In genomic region chr7:115217712-115218111, GRCm38 (mm10) we compare ENCODE assay signal across 12 mouse cellular contexts.
A peak's percentile ranks its signal among the peaks of the same experiment; 100 is the strongest.
DNase-seq lines count a peak whose midpoint lies in the region; ATAC-seq lines count a peak whose summit lies in the region.
"Had no signal": no experiment of that assay in that cellular context is flagged by ENCODE, and none has a peak within 500 bp of the region (broad histone marks: within the 10 kb centered on the region; RNA-seq: fewer than 3 reads in every experiment).

No protein-coding gene starts in this region.

- H3K27me3 ChIP-seq in forebrain, embryonic 10.5 days (ENCODE audit: poor library complexity, severe bottlenecking), result peaks cover 42% of the 10 kb centered on the region
- H3K27me3 ChIP-seq in forebrain, embryonic 15.5 days, result peaks cover 21% of the 10 kb centered on the region
- H3K27me3 ChIP-seq in heart, embryonic 12.5 days (replicated peaks), result no peaks in the 10 kb centered on the region
- peaks cover 12% of the 10 kb centered on the region; the same call in 1 of the 2 replicates for H3K27me3 ChIP-seq in midbrain, embryonic 12.5 days
- no peaks in the 10 kb centered on the region for H3K27me3 ChIP-seq in midbrain, embryonic 14.5 days (ENCODE audit: control insufficient read depth, insufficient read depth, low read length)
- H3K27me3 ChIP-seq: limb, embryonic 15.5 days had no signal

- WGBS in forebrain, embryonic 10.5 days, result 38% methylated on average over 6 of the region's 6 CpGs
- WGBS in forebrain, embryonic 15.5 days, result 37% methylated on average over 6 of the region's 6 CpGs
- WGBS in heart, embryonic 12.5 days, result 43% methylated on average over 6 of the region's 6 CpGs
- WGBS in midbrain, embryonic 12.5 days, result 37% methylated on average over 6 of the region's 6 CpGs
- WGBS in midbrain, embryonic 14.5 days, result 34% methylated on average over 6 of the region's 6 CpGs

- ATAC-seq in forebrain, embryonic 15.5 days (replicated peaks), result no peak
- ATAC-seq in heart, embryonic 12.5 days (ENCODE audit: insufficient number of reproducible peaks, low FRiP score), result no peak
- no peak for ATAC-seq in midbrain, embryonic 12.5 days (ENCODE audit: low FRiP score, low read depth)
- no peak for ATAC-seq in midbrain, embryonic 14.5 days (ENCODE audit: low FRiP score, low TSS enrichment)

- no peak for DNase-seq in forebrain, embryonic 10.5 days (ENCODE audit: extremely low spot score, low spot score)
- DNase-seq in heart, postnatal 10 days, result no peak
- DNase-seq in midbrain, embryonic 14.5 days, result no peak
- DNase-seq in thymus, postnatal 4 days, result peak; percentile 45
- no peak for DNase-seq in left cerebral cortex, adult 11 months (ENCODE audit: low spot score)
- DNase-seq: layer of hippocampus, adult 9-11 months; lung, postnatal 10 days had no signal

- H3K36me3 ChIP-seq in forebrain, embryonic 10.5 days (replicated peaks), result no peaks in the 10 kb centered on the region
- H3K36me3 ChIP-seq in forebrain, embryonic 15.5 days, result no peaks in the 10 kb centered on the region
- no peaks in the 10 kb centered on the region for H3K36me3 ChIP-seq in heart, embryonic 12.5 days
- no peaks in the 10 kb centered on the region for H3K36me3 ChIP-seq in midbrain, embryonic 12.5 days
- no peaks in the 10 kb centered on the region for H3K36me3 ChIP-seq in midbrain, embryonic 14.5 days (ENCODE audit: control insufficient read depth, insufficient read depth, low read length)
- H3K36me3 ChIP-seq: limb, embryonic 15.5 days had no signal

- H3K4me1 ChIP-seq in forebrain, embryonic 10.5 days, result peaks cover 39% of the 10 kb centered on the region
- H3K4me1 ChIP-seq in forebrain, embryonic 15.5 days, result peaks cover 27% of the 10 kb centered on the region
- H3K4me1 ChIP-seq in heart, embryonic 12.5 days (replicated peaks), result peaks cover 28% of the 10 kb centered on the region
- peaks cover 23% of the 10 kb centered on the region for H3K4me1 ChIP-seq in midbrain, embryonic 12.5 days
- H3K4me1 ChIP-seq in midbrain, embryonic 14.5 days (ENCODE audit: control insufficient read depth, insufficient read depth, low read length), result peaks cover 16% of the 10 kb centered on the region

- no peak overlapping the region for H3K4me3 ChIP-seq in forebrain, embryonic 10.5 days
- H3K4me3 ChIP-seq in forebrain, embryonic 15.5 days, result no peak overlapping the region
- H3K4me3 ChIP-seq in heart, embryonic 12.5 days, result no peak overlapping the region
- no peak overlapping the region for H3K4me3 ChIP-seq in midbrain, embryonic 12.5 days
- no peak overlapping the region for H3K4me3 ChIP-seq in midbrain, embryonic 14.5 days (replicated peaks; ENCODE audit: low read depth, low read length)

- intact Hi-C loops in heart, postnatal 10 days (cut with DNase I), result loop anchor here (2.0 to 10.0 kb wide), 4 partner anchors 150 to 823 kb away; no protein-coding TSS in a partner anchor

- H3K9ac ChIP-seq in forebrain, embryonic 15.5 days (replicated peaks), result no peak overlapping the region
- peak overlapping the region; percentile 35; the same call in 1 of the 2 replicates for H3K9ac ChIP-seq in heart, embryonic 12.5 days
- no peak overlapping the region for H3K9ac ChIP-seq in midbrain, embryonic 12.5 days (replicated peaks)
- H3K9ac ChIP-seq in midbrain, embryonic 14.5 days (replicated peaks; ENCODE audit: low read length), result no peak overlapping the region
- H3K9ac ChIP-seq: limb, embryonic 15.5 days had no signal

- H3K27ac ChIP-seq in forebrain, embryonic 10.5 days, result peak overlapping the region; percentile 82
- no peak overlapping the region for H3K27ac ChIP-seq in forebrain, embryonic 15.5 days (replicated peaks)
- H3K27ac ChIP-seq in heart, embryonic 12.5 days (ENCODE audit: poor library complexity, severe bottlenecking), result no peak overlapping the region
- no peak overlapping the region for H3K27ac ChIP-seq in midbrain, embryonic 12.5 days (replicated peaks)
- no peak overlapping the region for H3K27ac ChIP-seq in midbrain, embryonic 14.5 days (replicated peaks; ENCODE audit: low read depth, low read length)

- H3K4me2 ChIP-seq in forebrain, embryonic 15.5 days (replicated peaks), result no peak overlapping the region
- H3K4me2 ChIP-seq in heart, embryonic 12.5 days, result peak overlapping the region; percentile 69; the same call in 1 of the 2 replicates
- peak overlapping the region; percentile 56; the same call in 1 of the 2 replicates for H3K4me2 ChIP-seq in midbrain, embryonic 12.5 days (replicated peaks)
- H3K4me2 ChIP-seq in midbrain, embryonic 14.5 days (ENCODE audit: low read length), result no peak overlapping the region

- H3K9me3 ChIP-seq in forebrain, embryonic 10.5 days, result no peaks in the 10 kb centered on the region
- H3K9me3 ChIP-seq in forebrain, embryonic 15.5 days, result no peaks in the 10 kb centered on the region
- H3K9me3 ChIP-seq in heart, embryonic 12.5 days (replicated peaks), result no peaks in the 10 kb centered on the region
- H3K9me3 ChIP-seq in midbrain, embryonic 12.5 days, result no peaks in the 10 kb centered on the region
- H3K9me3 ChIP-seq in midbrain, embryonic 14.5 days (ENCODE audit: control insufficient read depth, low read length), result no peaks in the 10 kb centered on the region
- H3K9me3 ChIP-seq: limb, embryonic 15.5 days; megakaryocyte, embryonic 14.5 days had no signal

Comparison
In these comparisons a context has a peak if more than half of its experiments do, and no peak if none do; other contexts are left out.
1. H3K4me2 ChIP-seq: peak in heart, embryonic 12.5 days (single experiment) and midbrain, embryonic 12.5 days (single experiment); none in forebrain, embryonic 15.5 days (single experiment) and midbrain, embryonic 14.5 days (single experiment).